Mouse (Mus musculus): ENCODE measurements at regions not wholly inside any gene's neighbourhood (a gene's known extent, or its start where the extent isn't known, plus 50 kb on each side); places are given as distances from the start of the nearest gene placed in this dataset.

DNA sequence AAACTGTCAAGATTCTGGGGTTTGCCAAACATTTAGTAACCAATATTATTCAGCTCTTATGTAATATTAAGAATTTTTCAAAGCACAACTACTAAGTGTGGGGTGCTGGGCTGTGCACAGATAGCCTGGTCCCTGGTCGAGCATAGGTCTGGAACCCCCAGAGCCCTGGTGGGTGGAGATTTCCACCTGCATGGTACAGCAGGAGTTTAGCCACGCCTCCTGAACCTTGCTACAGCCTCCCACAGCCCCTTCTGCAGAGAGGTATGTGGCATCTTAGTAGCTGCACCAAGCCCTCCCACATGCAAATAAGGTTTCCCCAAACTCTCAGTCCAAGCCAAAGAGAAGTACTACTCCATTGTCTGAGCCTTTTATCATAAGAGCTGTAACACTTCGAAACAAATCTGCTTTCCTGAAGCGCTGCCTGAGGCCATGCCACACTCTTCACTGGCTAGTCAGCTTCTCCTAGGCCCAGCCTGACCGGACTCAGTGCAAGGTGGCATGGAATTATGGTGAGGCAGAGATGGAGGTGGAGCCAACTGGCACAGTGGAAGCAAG, 116.1 kb downstream of the Ube2e3 start:
- TF ChIP-seq KAT2A (conservative IDR thresholded peaks at IDR 0.05; ENCODE audit: low read depth, low read length) (no peak), MAZ (IDR thresholded peaks at IDR 0.05; ENCODE audit: low read depth, low read length) (no peak), CHD1 (IDR thresholded peaks at IDR 0.05; ENCODE audit: low read depth, low read length) (no peak), CHD2 (IDR thresholded peaks at IDR 0.05; ENCODE audit: low read length) (no peak)

Data from MEL (cell line).